Mouse (Mus musculus): Measurements from ENCODE around the gene Chaf1b. TPM values are rescaled to one million over a fixed set of nuclear protein-coding genes. Genes with fewer than 3 reads are reported as not detected.

Chaf1b gene
- total RNA-seq, 4 experiments from 2014 or later: 1.0 to 3.6 (median 1.4) TPM

DNA sequence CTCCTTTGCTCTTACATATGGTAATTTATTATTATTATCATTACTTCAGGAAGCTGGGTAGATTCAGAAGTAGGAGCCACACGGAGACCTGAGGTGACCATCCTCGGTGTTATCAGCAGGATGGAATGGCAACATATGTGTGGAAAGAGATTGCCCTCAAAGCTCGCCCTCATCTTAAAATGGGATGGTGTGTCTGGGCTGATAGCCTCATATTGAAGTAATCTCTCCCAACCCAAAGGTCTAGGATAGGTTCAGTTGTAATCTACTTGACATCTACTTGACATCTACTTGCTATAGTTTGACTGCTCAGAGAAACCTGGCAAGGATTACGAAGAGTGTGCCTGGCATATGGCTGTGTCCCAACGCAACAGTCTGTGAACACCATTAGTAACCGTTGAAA, 60.6 kb downstream of the Chaf1b start:
- no peak for DNase-seq (ENCODE audit: low spot score in 2 of 2)

DNA sequence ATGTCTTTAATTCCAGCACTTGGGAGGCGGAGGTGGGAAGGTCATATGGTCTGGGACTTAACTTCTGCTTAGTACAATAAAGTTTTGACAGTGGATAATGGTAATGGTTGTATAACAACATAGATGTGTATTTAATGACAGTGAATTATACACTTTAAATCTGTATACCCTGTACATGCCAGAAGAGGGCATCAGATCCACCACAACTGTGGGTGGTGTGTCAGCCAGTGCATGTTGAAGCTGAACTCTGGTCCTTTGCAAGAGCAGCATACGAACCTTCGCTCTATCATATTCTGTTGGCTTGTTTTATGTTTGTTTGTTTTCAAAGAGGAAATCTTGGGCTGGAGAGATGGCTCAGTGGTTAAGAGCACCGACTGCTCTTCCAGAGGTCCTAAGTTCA, 63.7 kb downstream of the Chaf1b start:
- DNase-seq (ENCODE audit: low spot score in 2 of 2): no peak

Other genes starting within 250 kb of the Chaf1b start
- 10 to 100 TPM; 16.5 to 20.8 (median 18.6) TPM for gene Cbr3, start 200.7 kb upstream of the Chaf1b start, total RNA-seq (2022)
- 100 to 1,000 TPM in 2 of 4 experiments, 10 to 100 TPM in 2; 87.2 to 123 (median 102) TPM for gene Dop1b, start 172.0 kb upstream of the Chaf1b start, total RNA-seq (2022)
- 10 to 100 TPM; 27.7 to 34.8 (median 29.4) TPM for gene Morc3, start 51.8 kb upstream of the Chaf1b start, total RNA-seq (2022)
- 1 to 10 TPM in 2 of 4 experiments, under 1 TPM in 2; 0.59 to 1.5 (median 1.1) TPM for gene Cldn14, start 124.9 kb downstream of the Chaf1b start, total RNA-seq (2022)
- under 1 TPM in 2 of 4 experiments, not detected in 2; 0.09 to 0.25 TPM for gene Sim2, start 201.0 kb downstream of the Chaf1b start, total RNA-seq (2022)

Data from left cerebral cortex, adult 8-10 months (tissue).